Mouse (Mus musculus): ENCODE measurements around the gene Inpp5b. TPM values are rescaled to one million over a fixed set of nuclear protein-coding genes. Genes with fewer than 3 reads are reported as not detected.

Inpp5b gene
- polyA plus RNA-seq, 1 experiment from 2014 or later = 26.1 TPM

DNA sequence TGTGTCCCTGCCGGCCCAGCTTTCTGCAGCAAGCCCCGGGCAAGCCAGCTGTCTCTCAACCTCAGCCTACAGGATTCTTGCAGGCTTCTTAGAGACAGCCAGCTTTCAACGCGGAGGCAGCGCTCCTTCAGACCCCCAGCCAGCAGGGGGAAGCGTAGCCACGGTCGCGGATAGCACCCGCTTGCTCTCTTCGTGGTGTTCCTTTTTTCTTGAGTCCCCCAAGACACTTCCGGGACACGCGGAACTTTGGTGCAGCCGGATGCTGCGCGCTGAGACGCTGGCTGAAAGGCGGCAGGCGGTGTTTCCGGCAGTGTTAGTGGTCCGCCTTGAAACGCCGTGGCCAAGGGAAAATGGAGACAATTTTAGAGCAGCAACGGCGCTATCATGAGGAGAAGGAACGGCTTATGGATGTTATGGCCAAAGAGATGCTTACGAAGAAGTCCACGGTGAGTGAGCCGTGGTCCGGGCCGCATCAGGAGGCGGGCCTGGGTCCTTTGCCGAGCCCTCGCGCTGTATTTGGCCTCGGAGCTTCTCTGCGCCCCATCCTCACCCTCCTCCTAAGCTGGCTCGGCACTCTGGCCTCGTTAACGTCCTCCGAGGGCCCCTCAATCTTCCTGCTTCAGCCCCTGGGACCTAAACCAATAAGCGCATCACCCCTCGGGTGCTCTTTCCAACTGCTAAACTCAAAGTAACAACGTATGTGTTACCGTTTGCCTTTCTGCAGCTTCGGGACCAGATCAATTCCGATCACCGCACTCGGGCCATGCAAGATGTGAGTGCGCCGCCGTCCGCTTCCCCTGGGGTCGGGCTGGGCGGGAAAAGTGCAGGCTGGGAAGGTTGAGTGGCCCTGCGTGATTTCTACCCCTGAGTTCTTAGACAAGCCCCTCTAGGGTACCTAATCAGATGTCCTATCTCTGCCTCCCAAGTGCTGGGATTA lies 26.8 kb upstream of the Inpp5b start, which contains the start of gene Sf3a3:
Sf3a3 (plus strand) TSS at position 232 of the 937 bp plus-strand sequence.
- H3K4me3 ChIP-seq = peak within 1 kb of the TSS; percentile 62
- H3K4me1 ChIP-seq (replicated peaks) = peaks cover 24% of the 10 kb centered on the region
- peak within 1 kb of the TSS; percentile 67; the same call in 1 of the 2 replicates for H3K27ac ChIP-seq (replicated peaks)
- peak; percentile 93 for ATAC-seq (ENCODE audit: low FRiP score, low read depth)
- H3K27me3 ChIP-seq = peaks cover 9% of the 10 kb centered on the region
- peaks cover 31% of the 10 kb centered on the region for H3K36me3 ChIP-seq
- peak within 1 kb of the TSS; percentile 62 for H3K9ac ChIP-seq
- H3K9me3 ChIP-seq = no peaks in the 10 kb centered on the region
- H3K4me2 ChIP-seq = peak within 1 kb of the TSS; percentile 84
- WGBS = under 1% methylated on average over 57 of the region's 57 CpGs

DNA sequence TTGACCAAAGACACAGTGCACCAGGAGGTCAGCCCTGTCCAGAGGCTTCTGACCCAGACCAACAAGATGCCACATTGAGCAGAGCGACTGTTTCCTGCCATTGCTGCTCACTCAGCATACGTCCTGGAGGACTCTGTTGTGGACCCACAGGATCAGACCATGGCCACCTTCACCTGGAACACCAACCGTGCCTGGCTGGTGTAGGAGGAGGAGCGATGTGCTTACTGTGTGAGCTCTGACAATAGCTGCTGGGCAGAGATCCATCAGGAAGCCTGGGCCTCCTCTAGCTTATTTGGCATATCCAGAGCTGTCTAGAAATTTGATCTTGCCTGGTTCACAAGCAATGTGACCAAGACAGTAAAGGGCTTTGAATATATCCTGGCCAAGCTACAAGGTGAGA lies 22.5 kb upstream of the Inpp5b start:
- no peak overlapping the region for H3K4me2 ChIP-seq
- H3K27me3 ChIP-seq = no peaks in the 10 kb centered on the region
- H3K9ac ChIP-seq = no peak overlapping the region
- peaks cover 17% of the 10 kb centered on the region for H3K4me1 ChIP-seq (replicated peaks)
- WGBS = 94% methylated on average over 4 of the region's 4 CpGs
- H3K27ac ChIP-seq (replicated peaks) = no peak overlapping the region
- no peak overlapping the region for H3K4me3 ChIP-seq
- no peaks in the 10 kb centered on the region for H3K9me3 ChIP-seq
- peaks cover 67% of the 10 kb centered on the region for H3K36me3 ChIP-seq
- no peak for ATAC-seq (ENCODE audit: low FRiP score, low read depth)

DNA sequence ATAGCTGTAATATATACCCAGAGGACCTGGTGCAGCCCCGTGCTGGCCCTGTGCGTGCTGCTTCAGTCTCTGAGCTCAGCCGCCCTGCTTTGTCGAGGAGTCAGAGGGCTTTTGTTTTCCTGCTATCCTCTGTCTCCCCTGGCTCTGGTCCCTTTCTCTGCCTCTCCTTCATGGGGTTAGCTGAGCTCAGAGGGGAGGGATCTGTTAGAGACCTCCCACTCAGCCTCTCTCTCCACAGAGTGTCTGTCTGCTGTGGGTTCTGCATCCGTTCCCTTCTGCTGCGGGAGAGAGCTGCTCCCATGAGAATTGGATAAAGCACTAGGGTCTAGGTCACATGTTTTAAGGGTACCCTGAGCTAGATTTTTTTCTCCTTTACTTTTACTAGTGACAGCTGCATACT lies 15.5 kb upstream of the Inpp5b start:
- no peak overlapping the region for H3K4me3 ChIP-seq
- H3K9ac ChIP-seq = no peak overlapping the region
- 86% methylated on average over 6 of the region's 6 CpGs for WGBS
- H3K4me1 ChIP-seq (replicated peaks) = no peaks in the 10 kb centered on the region
- H3K9me3 ChIP-seq = no peaks in the 10 kb centered on the region
- no peak overlapping the region for H3K27ac ChIP-seq (replicated peaks)
- H3K36me3 ChIP-seq = peaks cover 90% of the 10 kb centered on the region
- H3K27me3 ChIP-seq = no peaks in the 10 kb centered on the region
- no peak for ATAC-seq (ENCODE audit: low FRiP score, low read depth)
- H3K4me2 ChIP-seq = no peak overlapping the region

DNA sequence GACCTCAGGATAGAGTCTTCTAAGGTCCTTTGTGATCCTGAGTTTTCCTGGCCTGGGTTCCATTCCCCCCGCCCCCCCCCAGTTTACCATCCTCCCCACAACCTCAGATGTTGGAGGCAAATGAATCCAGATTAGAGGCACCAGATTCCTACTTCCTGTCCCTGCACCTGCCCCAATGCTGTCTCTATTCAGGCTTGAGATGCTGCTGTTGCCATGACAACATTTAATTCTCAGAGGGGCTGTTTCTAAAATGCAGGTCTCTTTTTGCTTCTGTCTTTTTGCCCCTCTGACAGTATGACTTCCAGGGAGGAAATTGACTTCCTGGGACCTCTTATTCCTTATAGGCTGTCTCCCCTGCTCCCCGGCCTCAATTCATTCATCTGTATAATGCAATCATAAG lies 4.7 kb upstream of the Inpp5b start:
- H3K27me3 ChIP-seq = no peaks in the 10 kb centered on the region
- H3K27ac ChIP-seq (replicated peaks) = no peak overlapping the region
- H3K9me3 ChIP-seq = no peaks in the 10 kb centered on the region
- H3K4me2 ChIP-seq = no peak overlapping the region
- no peak overlapping the region for H3K4me3 ChIP-seq
- peaks cover 18% of the 10 kb centered on the region for H3K4me1 ChIP-seq (replicated peaks)
- no peak overlapping the region for H3K9ac ChIP-seq
- H3K36me3 ChIP-seq = peaks cover 5% of the 10 kb centered on the region
- ATAC-seq (ENCODE audit: low FRiP score, low read depth) = no peak
- WGBS = 76% methylated on average over 2 of the region's 2 CpGs

DNA sequence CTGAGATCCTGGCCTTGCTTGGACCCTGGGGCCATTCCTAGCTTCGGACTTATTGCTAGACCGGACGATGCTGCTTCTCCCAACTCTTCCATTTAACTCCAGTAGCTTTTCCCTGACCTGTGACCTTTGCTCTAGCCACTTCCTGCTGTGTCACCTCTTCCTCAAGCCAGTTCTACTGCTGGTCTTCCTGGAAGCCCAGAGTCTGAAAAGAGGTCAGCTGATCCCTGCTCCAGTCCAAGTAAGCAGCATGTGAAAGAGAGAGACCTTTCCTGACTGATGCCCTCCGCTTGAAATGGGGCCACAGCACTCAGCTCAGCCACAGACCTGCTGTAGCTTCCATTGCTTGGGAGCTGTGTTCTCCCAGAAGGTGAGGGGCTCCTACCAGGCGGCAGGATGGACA lies 4.2 kb upstream of the Inpp5b start:
- no peak overlapping the region for H3K9ac ChIP-seq
- H3K27ac ChIP-seq (replicated peaks) = no peak overlapping the region
- H3K4me2 ChIP-seq = no peak overlapping the region
- H3K4me1 ChIP-seq (replicated peaks) = peaks cover 23% of the 10 kb centered on the region
- H3K36me3 ChIP-seq = no peaks in the 10 kb centered on the region; the same call in 1 of the 2 replicates
- WGBS = 77% methylated on average over 5 of the region's 5 CpGs
- H3K4me3 ChIP-seq = no peak overlapping the region
- H3K27me3 ChIP-seq = no peaks in the 10 kb centered on the region
- no peaks in the 10 kb centered on the region for H3K9me3 ChIP-seq
- no peak for ATAC-seq (ENCODE audit: low FRiP score, low read depth)

DNA sequence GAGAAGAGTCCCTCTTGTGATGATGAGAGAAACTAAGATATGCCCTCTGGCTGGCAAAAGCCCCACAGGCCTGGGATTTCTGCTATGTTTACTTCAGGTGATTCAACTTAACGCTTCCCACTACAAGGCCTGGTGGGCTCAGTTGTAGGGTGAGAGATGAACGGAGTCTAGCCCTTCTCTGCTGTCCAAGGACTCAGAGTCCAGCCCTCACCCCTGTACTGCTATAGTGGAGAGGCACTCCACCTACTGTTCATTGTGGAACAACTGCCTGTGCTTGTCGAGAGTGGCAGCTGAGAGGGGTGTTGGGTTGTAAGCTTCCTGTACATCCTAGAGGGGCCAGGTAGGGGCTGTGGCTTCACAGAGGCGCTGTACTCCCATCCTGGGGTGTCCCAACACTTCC lies 3.6 kb upstream of the Inpp5b start:
- H3K27me3 ChIP-seq = no peaks in the 10 kb centered on the region
- H3K4me1 ChIP-seq (replicated peaks) = peaks cover 27% of the 10 kb centered on the region
- no peak for ATAC-seq (ENCODE audit: low FRiP score, low read depth)
- no peak overlapping the region for H3K4me2 ChIP-seq
- H3K36me3 ChIP-seq = no peaks in the 10 kb centered on the region; the same call in 1 of the 2 replicates
- 65% methylated on average over 4 of the region's 4 CpGs for WGBS
- no peak overlapping the region for H3K9ac ChIP-seq
- H3K27ac ChIP-seq (replicated peaks) = no peak overlapping the region
- H3K4me3 ChIP-seq = no peak overlapping the region
- no peaks in the 10 kb centered on the region for H3K9me3 ChIP-seq

DNA sequence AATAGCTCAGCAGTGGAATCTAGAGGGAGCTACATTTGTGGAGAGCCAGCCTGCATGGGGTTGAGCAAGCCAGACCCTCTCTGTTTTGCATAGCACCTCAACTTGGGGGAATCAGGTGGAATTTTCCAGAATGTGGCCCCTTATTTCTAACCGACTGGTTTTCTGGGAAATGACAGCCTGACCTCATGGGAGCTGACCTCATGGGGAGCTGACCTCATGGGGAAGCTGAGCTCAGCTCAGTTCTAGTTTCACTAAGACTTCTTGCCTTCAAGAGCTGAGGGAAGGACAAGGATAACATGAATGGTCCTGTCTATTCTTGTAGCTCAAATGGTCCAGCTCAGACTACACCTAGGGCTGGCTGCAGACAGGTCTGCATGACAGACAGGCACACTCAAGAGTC lies 2.9 kb upstream of the Inpp5b start:
- ATAC-seq (ENCODE audit: low FRiP score, low read depth) = no peak
- Histone ChIP-seq H3K9me3 (no peaks in the 10 kb centered on the region), H3K4me2 (no peak overlapping the region), H3K9ac (no peak overlapping the region), H3K36me3 (no peaks in the 10 kb centered on the region; the same call in 1 of the 2 replicates), H3K4me1 (replicated peaks) (peaks cover 27% of the 10 kb centered on the region), H3K27me3 (no peaks in the 10 kb centered on the region), H3K4me3 (no peak overlapping the region), H3K27ac (replicated peaks) (no peak overlapping the region)
- WGBS = 56% methylated on average over 1 of the region's 1 CpGs

DNA sequence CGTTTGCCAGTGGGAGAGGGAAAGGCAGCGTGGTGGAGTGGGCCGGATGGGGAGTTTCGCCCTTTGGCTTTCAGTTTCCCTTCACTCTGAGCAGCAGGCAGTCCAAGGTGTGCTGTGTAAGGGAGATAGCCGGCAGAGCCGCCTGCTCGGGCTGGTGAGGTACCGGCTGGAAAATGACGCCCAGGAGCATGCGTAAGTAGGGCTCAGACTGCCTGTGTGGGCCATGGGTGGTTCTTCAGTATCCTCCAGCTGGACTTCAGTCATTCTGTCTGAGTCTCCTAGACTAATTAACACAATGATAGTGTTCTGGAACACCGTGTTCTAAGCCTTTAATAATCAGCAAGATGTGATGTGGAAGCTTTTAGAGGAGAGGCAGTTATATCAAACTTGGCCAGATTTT lies 1.2 kb downstream of the Inpp5b start:
- H3K4me2 ChIP-seq = 0 out of 2 replicates have a peak overlapping the region, but pooled peaks have one; percentile 83
- H3K27me3 ChIP-seq = no peaks in the 10 kb centered on the region
- no peak overlapping the region for H3K9ac ChIP-seq
- no peaks in the 10 kb centered on the region for H3K9me3 ChIP-seq
- WGBS = 89% methylated on average over 11 of the region's 11 CpGs
- H3K4me1 ChIP-seq (replicated peaks) = peaks cover 16% of the 10 kb centered on the region
- H3K27ac ChIP-seq (replicated peaks) = no peak overlapping the region
- no peak for ATAC-seq (ENCODE audit: low FRiP score, low read depth)
- H3K36me3 ChIP-seq = peaks cover 16% of the 10 kb centered on the region; the same call in 1 of the 2 replicates
- H3K4me3 ChIP-seq = no peak overlapping the region

DNA sequence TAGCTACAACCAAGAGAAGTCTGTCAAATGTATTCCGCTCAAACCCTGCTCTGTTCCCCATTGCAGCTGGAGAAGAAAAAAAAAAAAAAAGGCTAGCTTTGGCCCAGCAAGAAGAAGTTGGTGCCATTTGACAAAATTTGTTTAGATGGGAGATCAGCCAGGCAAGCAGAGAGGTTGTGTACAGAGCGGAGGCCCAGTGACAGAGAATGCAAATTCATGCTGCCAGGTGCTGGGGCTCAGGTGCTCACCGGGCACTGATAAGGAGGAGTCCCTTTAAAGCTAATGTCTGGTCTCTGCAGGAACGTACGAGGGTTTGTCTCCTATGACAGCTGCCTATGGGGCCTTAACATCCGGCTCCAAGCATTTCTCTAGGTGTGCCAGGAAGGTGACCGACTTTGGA lies 4.9 kb downstream of the Inpp5b start:
- Histone ChIP-seq H3K9me3 (no peaks in the 10 kb centered on the region), H3K36me3 (peaks cover 24% of the 10 kb centered on the region; the same call in 1 of the 2 replicates), H3K4me3 (no peak overlapping the region), H3K9ac (no peak overlapping the region), H3K4me1 (replicated peaks) (peaks cover 17% of the 10 kb centered on the region), H3K4me2 (no peak overlapping the region), H3K27me3 (no peaks in the 10 kb centered on the region; the same call in 1 of the 2 replicates), H3K27ac (replicated peaks) (no peak overlapping the region)
- ATAC-seq (ENCODE audit: low FRiP score, low read depth) = no peak
- WGBS = 79% methylated on average over 7 of the region's 7 CpGs

DNA sequence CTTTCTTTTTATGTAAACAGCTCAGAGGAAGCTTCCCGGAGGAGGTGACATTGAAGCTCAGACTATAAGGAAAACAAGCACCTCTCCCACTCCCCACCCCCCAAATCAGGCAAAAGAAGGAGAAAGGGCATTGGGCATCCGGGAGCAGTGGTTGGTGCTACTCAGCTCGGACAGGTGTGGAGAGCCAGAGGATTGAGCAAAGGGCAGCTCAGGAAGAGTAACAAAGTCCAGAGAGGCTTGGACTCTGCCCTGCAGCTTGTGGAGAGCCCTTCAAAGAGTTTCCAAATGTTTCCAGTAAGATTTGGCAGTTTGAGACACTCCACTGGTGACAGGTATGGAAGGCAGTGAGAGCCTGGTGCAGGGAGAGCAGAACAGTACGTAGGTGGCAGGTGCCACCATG lies 6.2 kb downstream of the Inpp5b start:
- Histone ChIP-seq H3K9ac (no peak overlapping the region), H3K4me1 (replicated peaks) (peaks cover 17% of the 10 kb centered on the region), H3K36me3 (peaks cover 24% of the 10 kb centered on the region; the same call in 1 of the 2 replicates), H3K27ac (replicated peaks) (no peak overlapping the region), H3K9me3 (no peaks in the 10 kb centered on the region), H3K4me2 (no peak overlapping the region), H3K4me3 (no peak overlapping the region), H3K27me3 (no peaks in the 10 kb centered on the region; the same call in 1 of the 2 replicates)
- 69% methylated on average over 4 of the region's 4 CpGs for WGBS
- no peak for ATAC-seq (ENCODE audit: low FRiP score, low read depth)

DNA sequence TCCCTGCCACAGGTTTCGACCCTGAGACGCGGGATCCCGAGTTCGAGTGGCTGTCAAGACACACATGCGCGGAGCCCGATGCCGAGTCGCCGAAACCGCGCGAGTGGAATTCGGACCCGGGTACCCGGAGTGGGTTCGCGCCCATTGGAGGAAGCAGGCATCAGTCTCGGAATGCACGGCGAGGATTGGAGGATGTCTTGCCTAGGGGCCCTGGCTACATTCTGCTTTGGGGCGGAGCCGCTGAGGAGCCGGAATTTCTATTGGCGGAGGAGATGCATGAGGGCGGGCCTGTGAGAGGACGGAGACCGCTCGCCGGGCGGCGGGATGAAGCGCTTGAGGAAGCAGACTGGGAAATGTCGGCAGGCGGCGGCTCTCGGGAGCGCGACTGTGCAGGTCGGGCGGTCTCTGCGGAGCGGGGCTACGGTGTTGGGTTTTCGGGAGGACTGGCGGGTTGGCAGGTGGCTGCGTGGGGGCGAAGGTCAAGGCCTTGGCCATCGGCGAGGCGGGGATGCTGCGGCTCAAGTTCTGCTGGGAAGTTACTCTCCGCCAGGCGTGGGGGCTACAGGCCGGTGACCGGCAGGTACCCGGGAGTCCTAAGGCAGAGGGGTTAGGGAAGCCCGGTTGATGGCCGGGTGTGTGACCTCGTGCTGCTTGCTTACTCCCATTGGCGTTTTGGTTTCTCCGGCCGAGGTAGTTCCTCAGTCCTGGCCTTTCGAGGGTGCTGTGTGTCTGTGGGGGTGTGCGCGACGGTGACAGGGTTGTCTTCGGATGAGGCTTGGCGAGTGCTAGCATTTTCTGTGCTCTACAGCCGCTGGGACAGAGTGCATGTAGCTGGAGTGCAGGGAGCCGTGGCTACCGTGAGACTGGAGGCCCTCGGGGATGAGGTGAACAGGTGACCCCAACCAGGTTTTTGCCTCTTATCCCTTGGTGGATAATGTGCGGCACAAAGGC lies 9.9 kb downstream of the Inpp5b start:
- peak overlapping the region; percentile 88 for H3K4me2 ChIP-seq
- H3K27me3 ChIP-seq = no peaks in the 10 kb centered on the region; the same call in 1 of the 2 replicates
- WGBS = under 1% methylated on average over 75 of the region's 75 CpGs
- peaks cover 12% of the 10 kb centered on the region; the same call in 1 of the 2 replicates for H3K36me3 ChIP-seq
- peaks cover 16% of the 10 kb centered on the region for H3K4me1 ChIP-seq (replicated peaks)
- ATAC-seq (ENCODE audit: low FRiP score, low read depth) = peak; percentile 100
- peak overlapping the region; percentile 62 for H3K9ac ChIP-seq
- H3K9me3 ChIP-seq = no peaks in the 10 kb centered on the region
- peak overlapping the region; percentile 75 for H3K4me3 ChIP-seq
- H3K27ac ChIP-seq (replicated peaks) = no peak overlapping the region

All from hindbrain, embryonic 15.5 days (tissue).